Mouse (Mus musculus) intestine, embryonic 15.5 days (tissue): ENCODE measurements at regions not wholly inside any gene's neighbourhood (a gene's known extent, or its start where the extent isn't known, plus 50 kb on each side); places are given as distances from the start of the nearest gene placed in this dataset.

Experiments used
- ATAC-seq: fragments of 200-750 bp; cut with Nextera tagmentation; 2 replicates; pipeline ENCODE4 v1.8.0; 2017; ENCODE audit warnings: moderate TSS enrichment, moderate library complexity
- H3K27ac ChIP-seq: fragments of 300-500 bp; sonication (generic); 2 replicates; pipeline ENCODE4 v1.5.1; 2015; ENCODE audit warnings: mild to moderate bottlenecking, inconsistent platforms
- H3K27me3 ChIP-seq: fragments of 300-500 bp; sonication (generic); replicated peaks from 2 replicates; pipeline ENCODE4 v1.6.1; 2015; ENCODE audit warnings: inconsistent platforms
- H3K36me3 ChIP-seq: fragments of 300-500 bp; sonication (generic); 2 replicates; pipeline ENCODE4 v1.6.1; 2015; ENCODE audit warnings: inconsistent platforms
- H3K4me1 ChIP-seq: fragments of 300-500 bp; sonication (generic); replicated peaks from 2 replicates; pipeline ENCODE4 v1.6.1; 2015; ENCODE audit warnings: inconsistent platforms
- H3K4me2 ChIP-seq: fragments of 300-500 bp; sonication (generic); replicated peaks from 2 replicates; pipeline ENCODE4 v1.6.1; 2015; ENCODE audit warnings: mild to moderate bottlenecking, inconsistent platforms
- H3K4me3 ChIP-seq: fragments of 300-500 bp; sonication (generic); replicated peaks from 2 replicates; pipeline ENCODE4 v1.5.1; 2015; ENCODE audit warnings: inconsistent platforms
- H3K9ac ChIP-seq: fragments of 300-500 bp; sonication (generic); 2 replicates; pipeline ENCODE4 v1.6.1; 2015; ENCODE audit warnings: inconsistent platforms
- H3K9me3 ChIP-seq: fragments of 300-500 bp; sonication (generic); 2 replicates; pipeline ENCODE4 v1.6.1; 2016; ENCODE audit warnings: inconsistent platforms
- WGBS: fragments of 180-500 bp; shearing (Covaris S2); methylation state at CpG from one replicate; pipeline ENCODE4 v1.1.7; 2015; 5-methylcytosine and 5-hydroxymethylcytosine counted together

- Histone ChIP-seq H3K4me3 (no peak overlapping the region), H3K36me3 (no peaks in the 10 kb centered on the region), H3K9me3 (no peaks in the 10 kb centered on the region), H3K4me1 (no peaks in the 10 kb centered on the region), H3K9ac (no peak overlapping the region), H3K27me3 (no peaks in the 10 kb centered on the region), H3K4me2 (no peak overlapping the region), H3K27ac (no peak overlapping the region)
- ATAC-seq: no peak
- WGBS: 90% methylated on average over 9 of the region's 9 CpGs
Measured at GRCm38 (mm10) chr1:76001124-76001523, 455.1 kb downstream of the Slc4a3 start.

GRCm38 (mm10) chr1:76009601-76010000 lies 463.5 kb downstream of the Slc4a3 start:
- Histone ChIP-seq H3K4me3 (no peak overlapping the region), H3K9me3 (no peaks in the 10 kb centered on the region), H3K4me1 (no peaks in the 10 kb centered on the region), H3K36me3 (no peaks in the 10 kb centered on the region), H3K27ac (no peak overlapping the region), H3K4me2 (no peak overlapping the region), H3K27me3 (no peaks in the 10 kb centered on the region), H3K9ac (no peak overlapping the region)
- no peak for ATAC-seq
- WGBS: 24% methylated on average over 3 of the region's 3 CpGs

- no peak overlapping the region for H3K27ac ChIP-seq
- H3K4me2 ChIP-seq: no peak overlapping the region
- no peak for ATAC-seq
- H3K9ac ChIP-seq: no peak overlapping the region
- no peaks in the 10 kb centered on the region for H3K9me3 ChIP-seq
- H3K4me1 ChIP-seq: no peaks in the 10 kb centered on the region
- 77% methylated on average over 4 of the region's 4 CpGs for WGBS
- no peak overlapping the region for H3K4me3 ChIP-seq
- H3K36me3 ChIP-seq: no peaks in the 10 kb centered on the region
- H3K27me3 ChIP-seq: no peaks in the 10 kb centered on the region
Measured at GRCm38 (mm10) chr1:76010212-76010800, 464.2 kb downstream of the Slc4a3 start.

- ATAC-seq: no peak
- no peak overlapping the region for H3K4me3 ChIP-seq
- H3K9ac ChIP-seq: no peak overlapping the region
- H3K9me3 ChIP-seq: no peaks in the 10 kb centered on the region
- no peaks in the 10 kb centered on the region for H3K27me3 ChIP-seq
- H3K36me3 ChIP-seq: no peaks in the 10 kb centered on the region
- no peak overlapping the region for H3K4me2 ChIP-seq
- no peaks in the 10 kb centered on the region for H3K4me1 ChIP-seq
- WGBS: 76% methylated on average over 6 of the region's 6 CpGs
- no peak overlapping the region for H3K27ac ChIP-seq
Measured at GRCm38 (mm10) chr1:76018588-76018987, 472.5 kb downstream of the Slc4a3 start.

- no peak overlapping the region for H3K4me3 ChIP-seq
- WGBS: 41% methylated on average over 11 of the region's 11 CpGs
- no peak overlapping the region for H3K9ac ChIP-seq
- no peak overlapping the region for H3K4me2 ChIP-seq
- ATAC-seq: peak; percentile 53; the same call in 1 of the 2 replicates
- H3K36me3 ChIP-seq: no peaks in the 10 kb centered on the region
- H3K27ac ChIP-seq: no peak overlapping the region
- no peaks in the 10 kb centered on the region for H3K9me3 ChIP-seq
- no peaks in the 10 kb centered on the region for H3K27me3 ChIP-seq
- no peaks in the 10 kb centered on the region for H3K4me1 ChIP-seq
Measured at GRCm38 (mm10) chr1:76019071-76019470, 473.0 kb downstream of the Slc4a3 start.

GRCm38 (mm10) chr1:76024650-76025049 lies 478.6 kb downstream of the Slc4a3 start:
- H3K27me3 ChIP-seq: no peaks in the 10 kb centered on the region
- H3K36me3 ChIP-seq: no peaks in the 10 kb centered on the region
- H3K9me3 ChIP-seq: no peaks in the 10 kb centered on the region
- WGBS: 59% methylated on average over 3 of the region's 3 CpGs
- ATAC-seq: no peak
- H3K4me1 ChIP-seq: no peaks in the 10 kb centered on the region
- H3K9ac ChIP-seq: no peak overlapping the region
- no peak overlapping the region for H3K4me2 ChIP-seq
- no peak overlapping the region for H3K4me3 ChIP-seq
- H3K27ac ChIP-seq: no peak overlapping the region

- H3K4me2 ChIP-seq: no peak overlapping the region
- no peak for ATAC-seq
- H3K27me3 ChIP-seq: no peaks in the 10 kb centered on the region
- H3K9me3 ChIP-seq: no peaks in the 10 kb centered on the region
- no peaks in the 10 kb centered on the region for H3K4me1 ChIP-seq
- no peak overlapping the region for H3K4me3 ChIP-seq
- no peak overlapping the region for H3K9ac ChIP-seq
- H3K36me3 ChIP-seq: no peaks in the 10 kb centered on the region
- no peak overlapping the region for H3K27ac ChIP-seq
- WGBS: 50% methylated on average over 4 of the region's 4 CpGs
Measured at GRCm38 (mm10) chr1:76025389-76025788, 479.3 kb downstream of the Slc4a3 start.

GRCm38 (mm10) chr1:76029059-76029458 lies 483.0 kb downstream of the Slc4a3 start:
- no peak overlapping the region for H3K4me2 ChIP-seq
- no peak overlapping the region for H3K27ac ChIP-seq
- H3K9me3 ChIP-seq: no peaks in the 10 kb centered on the region
- 84% methylated on average over 1 of the region's 1 CpGs for WGBS
- ATAC-seq: no peak
- H3K4me1 ChIP-seq: 0 out of 2 replicates have a peak, but pooled peaks cover 3% of the 10 kb centered on the region
- H3K9ac ChIP-seq: no peak overlapping the region
- H3K27me3 ChIP-seq: no peaks in the 10 kb centered on the region
- H3K36me3 ChIP-seq: no peaks in the 10 kb centered on the region
- no peak overlapping the region for H3K4me3 ChIP-seq

GRCm38 (mm10) chr1:76031171-76031922 lies 485.3 kb downstream of the Slc4a3 start:
- Histone ChIP-seq H3K4me3 (no peak overlapping the region), H3K27ac (no peak overlapping the region), H3K4me1 (0 out of 2 replicates have a peak, but pooled peaks cover 3% of the 10 kb centered on the region), H3K27me3 (no peaks in the 10 kb centered on the region), H3K9me3 (no peaks in the 10 kb centered on the region), H3K4me2 (no peak overlapping the region), H3K36me3 (no peaks in the 10 kb centered on the region), H3K9ac (no peak overlapping the region)
- 33% methylated on average over 11 of the region's 11 CpGs for WGBS
- no peak for ATAC-seq

GRCm38 (mm10) chr1:76031923-76032285 lies 485.8 kb downstream of the Slc4a3 start:
- Histone ChIP-seq H3K27me3 (no peaks in the 10 kb centered on the region), H3K4me3 (no peak overlapping the region), H3K4me2 (no peak overlapping the region), H3K9me3 (no peaks in the 10 kb centered on the region), H3K27ac (no peak overlapping the region), H3K4me1 (0 out of 2 replicates have a peak, but pooled peaks cover 3% of the 10 kb centered on the region), H3K9ac (no peak overlapping the region), H3K36me3 (no peaks in the 10 kb centered on the region)
- no peak for ATAC-seq
- WGBS: 37% methylated on average over 4 of the region's 4 CpGs

- Histone ChIP-seq H3K27ac (no peak overlapping the region), H3K4me2 (no peak overlapping the region), H3K9ac (no peak overlapping the region), H3K36me3 (no peaks in the 10 kb centered on the region), H3K9me3 (no peaks in the 10 kb centered on the region), H3K27me3 (no peaks in the 10 kb centered on the region), H3K4me1 (0 out of 2 replicates have a peak, but pooled peaks cover 3% of the 10 kb centered on the region), H3K4me3 (no peak overlapping the region)
- ATAC-seq: no peak
- WGBS: 82% methylated on average over 3 of the region's 3 CpGs
Measured at GRCm38 (mm10) chr1:76032626-76033025, 486.6 kb downstream of the Slc4a3 start.

GRCm38 (mm10) chr1:76036316-76036715 lies 490.2 kb downstream of the Slc4a3 start:
- H3K4me2 ChIP-seq: no peak overlapping the region
- H3K4me3 ChIP-seq: no peak overlapping the region
- no peaks in the 10 kb centered on the region for H3K36me3 ChIP-seq
- H3K27ac ChIP-seq: no peak overlapping the region
- no peaks in the 10 kb centered on the region for H3K9me3 ChIP-seq
- no peaks in the 10 kb centered on the region for H3K27me3 ChIP-seq
- 0 out of 2 replicates have a peak, but pooled peaks cover 3% of the 10 kb centered on the region for H3K4me1 ChIP-seq
- ATAC-seq: no peak
- WGBS: 50% methylated on average over 3 of the region's 3 CpGs
- H3K9ac ChIP-seq: no peak overlapping the region
